Mouse (Mus musculus): ENCODE data around the gene Rgl2.

The Rgl2 gene

DNA sequence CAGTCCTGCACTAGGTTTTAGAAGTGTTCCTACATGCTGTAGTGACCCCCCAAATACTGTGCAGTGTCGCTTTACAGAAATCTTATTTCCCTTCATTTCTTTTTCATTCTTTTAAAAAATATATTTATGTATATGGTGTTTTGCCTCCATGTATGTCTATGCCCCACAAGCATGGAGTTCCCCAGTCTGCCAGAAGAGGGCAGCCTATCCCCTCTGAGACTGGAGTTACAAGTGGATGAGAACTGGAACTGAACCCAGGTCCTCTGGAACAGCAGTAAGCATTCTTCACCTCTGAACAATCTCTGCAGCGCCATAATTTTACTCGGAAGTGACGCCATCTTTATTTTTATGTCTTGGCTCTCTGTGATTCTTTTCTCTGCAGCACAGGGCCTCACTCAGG is 40.1 kb downstream of the Rgl2 start:
- DNase-seq (ENCODE audit: low read depth) = peak; percentile 53

DNA sequence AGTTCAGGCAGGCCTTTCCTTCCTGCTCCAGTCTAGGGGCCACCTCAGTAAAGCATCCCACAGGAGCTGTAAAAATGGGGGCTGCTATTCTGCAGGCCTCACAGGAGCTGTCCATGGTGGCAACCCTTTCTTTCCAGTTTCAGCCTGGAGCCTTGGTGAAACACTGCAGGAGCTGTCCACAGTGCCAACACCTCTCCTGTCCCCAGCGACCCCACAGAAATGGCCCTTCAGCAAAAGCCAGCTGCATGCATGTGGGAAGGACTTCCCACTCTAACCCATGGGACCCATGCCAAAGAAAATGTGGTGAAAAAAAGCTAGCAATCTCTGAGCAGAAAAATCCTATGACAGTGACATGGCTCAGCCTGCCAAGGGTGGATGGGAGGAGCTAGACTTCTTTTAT is 43.3 kb downstream of the Rgl2 start:
- DNase-seq (ENCODE audit: low read depth) = no peak

DNA sequence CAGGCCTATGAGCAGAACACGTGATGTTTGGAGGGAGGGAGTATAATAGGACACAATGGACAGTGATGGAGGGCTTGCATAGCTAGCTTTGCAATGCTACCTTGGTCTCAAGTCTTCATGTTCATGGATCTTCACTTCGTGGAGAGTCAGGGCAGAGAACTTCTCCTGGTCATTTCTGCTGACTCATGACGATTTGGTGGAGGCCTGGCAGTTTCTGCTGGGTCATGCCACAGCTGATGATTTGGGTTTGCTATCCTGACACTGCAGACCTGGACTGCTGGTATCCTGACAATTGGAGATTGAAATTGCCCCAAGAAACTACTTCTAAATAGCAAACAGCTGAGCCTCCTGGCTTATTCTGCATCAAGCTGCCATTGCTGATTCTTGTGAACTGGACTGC is 44.2 kb downstream of the Rgl2 start:
- no peak for DNase-seq (ENCODE audit: low read depth)

DNA sequence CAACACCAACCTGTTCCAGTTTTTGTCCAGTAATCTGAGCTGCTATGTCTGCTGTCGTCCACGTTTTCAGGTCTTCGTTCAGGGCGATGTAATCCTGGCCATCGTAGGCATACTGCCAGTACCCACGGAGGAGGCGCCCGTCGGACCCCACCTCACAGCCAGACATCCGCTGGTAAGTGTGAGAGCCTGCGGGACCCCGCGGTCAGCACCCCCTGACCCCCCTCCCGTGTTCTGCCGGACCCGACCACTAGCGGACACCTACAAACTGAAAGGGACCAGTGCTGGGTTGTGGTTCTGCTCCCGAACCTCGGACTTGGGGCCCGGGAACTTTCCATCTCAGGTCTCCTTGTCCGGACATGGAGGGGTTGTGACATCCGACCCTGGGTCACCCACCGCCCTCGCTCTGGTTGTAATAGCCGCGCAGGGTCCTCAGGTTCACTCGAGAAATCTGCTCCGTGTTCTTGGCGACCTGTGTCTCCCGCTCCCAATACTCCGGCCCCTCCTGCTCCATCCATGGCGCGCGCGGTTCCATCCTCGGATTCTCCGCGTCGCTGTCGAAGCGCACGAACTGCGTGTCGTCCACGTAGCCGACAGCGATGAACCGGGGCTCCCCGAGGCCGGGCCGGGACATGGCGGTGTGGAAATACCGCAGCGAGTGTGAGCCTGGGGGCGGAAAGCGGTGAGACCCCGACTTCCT is 48.7 kb downstream of the Rgl2 start:
- no peak for DNase-seq (ENCODE audit: low read depth)

DNA sequence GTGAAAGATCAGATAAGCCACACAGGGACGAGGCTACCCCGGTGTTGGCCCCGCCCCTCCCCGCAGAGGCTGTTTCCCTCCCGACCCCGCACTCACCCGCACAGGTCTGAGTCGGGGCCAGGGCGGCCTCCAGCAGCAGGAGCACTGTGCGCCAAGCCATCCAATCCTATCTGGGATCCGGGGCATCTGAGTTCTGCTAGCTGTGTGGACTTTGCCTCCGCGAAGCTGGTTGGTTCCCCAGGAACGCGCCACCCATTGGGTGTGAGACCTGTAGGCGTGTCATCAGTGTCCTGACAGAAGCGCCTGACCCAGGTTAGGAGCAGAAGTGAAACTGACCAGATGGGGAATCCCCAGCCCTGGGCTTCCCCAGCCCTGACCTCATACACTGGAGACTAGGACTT is 49.3 kb downstream of the Rgl2 start:
- DNase-seq (ENCODE audit: low read depth) = peak; percentile 86

DNA sequence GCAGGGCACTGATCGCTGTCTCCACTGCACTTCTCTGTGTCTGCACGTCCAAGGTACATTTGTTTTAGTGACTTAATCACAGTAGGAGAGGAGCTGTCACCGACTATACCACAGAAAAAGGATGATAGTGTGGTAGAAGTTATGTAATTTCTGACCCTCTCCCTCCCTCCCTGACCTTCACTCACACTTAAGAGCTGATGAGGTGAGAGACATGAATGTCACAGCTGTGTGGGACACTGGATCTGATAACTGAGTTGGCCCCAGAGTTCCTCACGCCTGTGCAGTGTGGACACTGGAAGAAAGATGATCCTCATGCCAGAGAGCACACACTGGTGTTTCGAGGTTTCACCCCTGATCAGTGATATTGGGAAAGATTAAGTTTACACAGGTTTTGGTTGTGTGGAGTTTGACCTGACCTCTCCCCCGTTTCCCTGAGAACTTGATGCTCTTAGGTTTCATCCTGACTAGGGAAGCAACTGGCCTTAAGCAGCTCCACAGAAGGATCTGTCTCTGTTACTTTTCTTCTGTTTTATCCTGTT is 50.2 kb downstream of the Rgl2 start:
- DNase-seq (ENCODE audit: low read depth) = no peak

DNA sequence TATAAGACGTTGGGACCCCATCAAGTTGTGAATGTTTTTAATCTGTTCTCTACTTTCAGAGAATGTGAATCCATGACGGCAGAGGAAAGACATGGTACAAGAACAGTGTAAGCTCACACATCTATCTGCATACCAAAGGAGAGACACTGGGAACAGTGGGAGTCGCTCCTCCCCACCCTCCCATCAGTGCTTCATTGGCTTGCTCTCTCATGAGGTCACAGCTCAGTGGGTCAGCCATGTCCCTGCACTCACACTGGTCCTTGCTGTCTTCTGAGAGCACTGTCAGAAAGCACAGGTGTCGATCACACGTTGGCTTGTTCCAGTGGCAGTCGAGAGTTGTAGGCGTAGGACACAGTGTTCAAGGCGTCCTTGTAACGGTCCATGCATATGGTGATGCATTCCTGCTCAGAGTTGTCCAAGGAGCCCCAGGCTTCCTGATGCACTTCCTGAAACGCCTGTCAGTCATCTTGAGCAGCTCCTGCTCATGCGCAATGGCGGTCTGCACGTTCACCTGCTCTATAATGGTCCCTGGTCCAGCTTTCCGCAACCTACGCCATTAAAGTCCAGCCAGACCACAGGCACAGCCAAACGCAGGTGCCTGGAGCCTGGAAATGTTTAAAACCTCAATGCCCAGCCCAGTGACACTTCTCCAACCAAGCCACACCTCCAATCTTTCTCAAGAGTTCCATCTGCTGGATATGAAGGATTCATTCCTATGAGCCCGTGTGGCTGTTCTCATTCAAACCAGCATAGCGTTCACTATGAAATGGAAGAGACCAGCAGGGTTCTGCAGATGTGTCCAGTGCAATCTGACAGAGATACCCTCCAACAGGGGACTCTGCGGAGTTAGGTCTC is 51.1 kb downstream of the Rgl2 start:
- DNase-seq (ENCODE audit: low read depth) = no peak

DNA sequence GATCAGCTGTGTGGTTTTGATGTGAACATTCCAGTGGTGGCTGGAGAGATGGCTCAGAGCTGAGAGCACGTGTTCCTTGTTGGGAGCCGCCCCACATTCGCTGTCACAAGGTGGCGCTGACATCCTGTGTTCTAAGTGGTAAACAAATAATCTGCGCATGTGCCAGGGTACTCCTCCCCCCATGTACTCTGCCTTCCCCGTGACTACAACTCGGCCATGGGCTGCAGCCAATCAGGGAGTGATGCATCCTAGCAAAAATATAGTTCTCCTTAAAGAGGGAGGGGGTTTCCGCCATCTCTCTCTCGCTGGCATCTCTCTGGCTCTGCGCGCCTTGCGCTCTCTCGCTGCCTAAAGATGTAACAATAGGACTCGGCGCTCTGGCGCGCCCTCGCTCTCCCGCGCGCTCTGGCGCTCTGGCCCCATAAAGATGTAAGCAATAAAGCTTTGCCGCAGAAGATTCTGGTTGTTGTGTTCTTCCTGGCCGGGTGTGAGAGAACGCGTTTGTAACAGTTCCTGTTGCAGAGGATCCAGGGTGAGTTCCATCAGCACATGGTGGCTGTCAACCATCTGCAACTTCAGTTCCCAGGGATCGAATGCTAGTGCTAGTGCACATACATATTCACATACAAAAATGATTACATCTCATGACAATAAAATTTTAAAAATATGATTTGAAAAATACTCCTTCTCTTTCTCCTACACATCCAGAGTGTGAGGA is 52.0 kb downstream of the Rgl2 start:
- peak; percentile 98 for DNase-seq (ENCODE audit: low read depth)

DNA sequence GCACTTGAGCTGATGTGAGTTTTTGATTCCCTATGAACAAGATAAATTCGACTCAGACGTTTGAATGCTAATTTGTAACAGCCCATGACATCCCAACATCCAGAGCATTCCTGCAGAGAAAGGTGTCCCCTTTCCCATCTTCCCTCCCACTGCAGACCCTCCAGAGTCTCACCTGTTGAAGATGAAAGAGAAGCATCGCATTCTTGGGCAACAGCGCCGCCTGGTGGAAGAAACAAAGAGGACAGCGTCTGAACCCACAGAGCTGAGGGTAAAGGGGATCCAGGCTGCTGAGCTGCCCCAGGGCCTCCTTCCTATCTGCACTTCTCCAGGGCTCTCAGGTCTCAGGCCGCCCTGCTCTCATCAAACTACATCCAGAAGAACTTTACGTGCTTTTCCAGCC is 52.8 kb downstream of the Rgl2 start:
- peak; percentile 87 for DNase-seq (ENCODE audit: low read depth)
